Mouse (Mus musculus) E14TG2a.4 (cell line): Measurements from ENCODE around the gene Borcs6.
"Not testable (repeated sequence)": the region's sequence is repeated elsewhere in the genome, so short reads cannot be mapped to it uniquely, and the experiment has no call there.

Experiments
- H3K27me3 ChIP-seq: 2 replicates; pipeline ENCODE4 v1.6.1; 2014; ENCODE audit warnings: low read length, control low read depth; ENCODE audit not compliant: insufficient read depth
- H3K36me3 ChIP-seq: 2 replicates; pipeline ENCODE4 v1.6.1; 2014; ENCODE audit warnings: low read length, control low read depth; ENCODE audit not compliant: insufficient read depth
- H3K4me1 ChIP-seq: replicated peaks from 2 replicates; pipeline ENCODE4 v1.6.1; 2014; ENCODE audit warnings: low read depth, low read length, control low read depth
- H3K4me3 ChIP-seq: replicated peaks from 2 replicates; pipeline ENCODE4 v1.5.1; 2014; ENCODE audit warnings: mild to moderate bottlenecking, low read length
- H3K9me3 ChIP-seq: 2 replicates; pipeline ENCODE4 v1.6.1; 2014; ENCODE audit warnings: low read length, control low read depth
- CTCF ChIP-seq: conservative IDR thresholded peaks from 2 replicates; pipeline ENCODE4 v1.5.1; 2014; ENCODE audit warnings: low read length
- NANOG ChIP-seq: IDR thresholded peaks from 2 replicates; pipeline ENCODE4 v1.6.1; 2014; ENCODE audit warnings: borderline replicate concordance, low read length, mixed read lengths
- POU5F1 ChIP-seq: IDR thresholded peaks from 2 replicates; pipeline ENCODE4 v1.6.1; 2014; ENCODE audit warnings: low read length, borderline replicate concordance

Borcs6 gene

DNA sequence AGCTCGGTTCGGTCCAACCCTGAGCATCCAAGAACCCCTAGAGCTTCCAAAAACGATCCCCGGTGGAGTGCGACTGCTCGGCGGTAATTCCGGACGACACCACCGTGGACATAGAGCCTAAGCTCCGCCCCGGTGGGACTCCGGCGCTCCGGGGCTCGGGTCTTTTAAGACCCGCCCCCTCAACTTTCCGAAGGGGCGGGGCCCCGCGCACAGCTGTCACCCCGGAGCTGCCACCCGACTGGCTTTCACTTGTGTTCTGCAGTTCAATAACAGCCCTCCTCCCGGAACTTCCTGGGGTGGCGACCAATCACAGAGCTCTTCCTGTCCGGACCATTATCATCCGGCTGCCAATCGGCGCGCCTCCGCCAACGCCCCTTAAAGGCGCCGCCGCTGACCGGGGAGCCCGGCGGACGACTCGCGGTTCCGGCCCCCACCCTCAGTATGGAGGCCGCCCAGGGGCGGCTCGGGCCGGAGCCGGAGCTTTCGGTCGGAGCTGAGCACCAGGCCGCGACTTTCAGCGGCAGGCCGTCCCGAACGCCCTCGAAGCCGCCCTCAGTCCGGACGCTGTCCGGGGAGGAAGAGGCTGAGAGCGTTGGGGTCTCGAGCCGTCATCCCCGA is at the start of gene Borcs6:
Gene Borcs6 (plus strand): TSS at position 361 of the 618 bp plus-strand sequence.
- peaks cover 40% of the 10 kb centered on the region for H3K4me1 ChIP-seq
- H3K9me3 ChIP-seq: no peaks in the 10 kb centered on the region
- peak within 1 kb of the TSS; percentile 99 for H3K4me3 ChIP-seq
- TF ChIP-seq CTCF (no peak), POU5F1 (no peak), NANOG (no peak)
- no peaks in the 10 kb centered on the region for H3K36me3 ChIP-seq
- H3K27me3 ChIP-seq: peaks cover 15% of the 10 kb centered on the region

- H3K4me3 ChIP-seq: peak overlapping the region; percentile 79
- no peak for TF ChIP-seq NANOG
- TF ChIP-seq CTCF: no peak
- TF ChIP-seq POU5F1: no peak
- peaks cover 17% of the 10 kb centered on the region for H3K36me3 ChIP-seq
- H3K27me3 ChIP-seq: no peaks in the 10 kb centered on the region
- H3K4me1 ChIP-seq: peaks cover 58% of the 10 kb centered on the region
- H3K9me3 ChIP-seq: no peaks in the 10 kb centered on the region
Measured at GRCm38 (mm10) chr11:69010400-69011323, 48.9 kb upstream of the Borcs6 start.

DNA sequence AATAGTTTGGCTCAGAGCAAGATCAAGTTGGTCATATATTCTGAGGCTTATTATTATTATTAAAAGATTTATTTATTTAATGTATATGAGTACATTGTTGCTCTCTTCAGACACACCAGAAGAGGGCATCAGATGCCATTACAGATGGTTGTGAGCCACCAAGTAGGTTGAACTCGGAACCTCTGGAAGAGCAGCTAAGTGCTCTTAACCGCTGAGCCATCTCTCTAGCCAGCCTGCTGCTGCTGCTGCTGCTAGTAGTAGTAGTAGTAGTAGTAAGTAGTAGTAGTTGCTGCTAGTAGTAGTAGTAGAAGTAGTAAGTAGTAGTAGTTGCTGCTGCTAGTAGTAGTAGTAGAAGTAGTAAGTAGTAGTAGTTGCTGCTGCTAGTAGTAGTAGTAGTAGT is 48.1 kb upstream of the Borcs6 start:
- H3K36me3 ChIP-seq, H3K27me3 ChIP-seq, H3K9me3 ChIP-seq: not testable (repeated sequence)
- Histone ChIP-seq H3K4me1 (peaks cover 51% of the 10 kb centered on the region), H3K4me3 (peak overlapping the region; percentile 79)

- H3K27me3 ChIP-seq: no peaks in the 10 kb centered on the region
Measured at GRCm38 (mm10) chr11:69012071-69012601, 47.4 kb upstream of the Borcs6 start.

GRCm38 (mm10) chr11:69015644-69016441 is 43.7 kb upstream of the Borcs6 start, which contains the start of gene Ctc1:
Ctc1 (plus strand) TSS chr11:69015911.
- H3K4me1 ChIP-seq: peaks cover 62% of the 10 kb centered on the region
- H3K36me3 ChIP-seq: peaks cover 22% of the 10 kb centered on the region
- no peaks in the 10 kb centered on the region for H3K27me3 ChIP-seq
- TF ChIP-seq CTCF (peak; percentile 17; the same call in 1 of the 2 replicates), POU5F1 (no peak), NANOG (no peak)
- H3K9me3 ChIP-seq: no peaks in the 10 kb centered on the region
- peak within 1 kb of the TSS; percentile 89 for H3K4me3 ChIP-seq

More at GRCm38 (mm10) chr11:69012071-69012601, 47.4 kb upstream of the Borcs6 start:
- Histone ChIP-seq H3K4me1 (peaks cover 50% of the 10 kb centered on the region), H3K4me3 (peak overlapping the region; percentile 79), H3K9me3 (no peaks in the 10 kb centered on the region), H3K36me3 (peaks cover 3% of the 10 kb centered on the region)
- TF ChIP-seq NANOG (no peak), POU5F1 (no peak), CTCF (no peak)

- Histone ChIP-seq H3K27me3 (no peaks in the 10 kb centered on the region), H3K9me3 (no peaks in the 10 kb centered on the region), H3K4me3 (peak overlapping the region; percentile 89), H3K36me3 (peaks cover 31% of the 10 kb centered on the region), H3K4me1 (peaks cover 59% of the 10 kb centered on the region)
- TF ChIP-seq CTCF: no peak
- TF ChIP-seq POU5F1: no peak
- TF ChIP-seq NANOG: no peak
Measured at GRCm38 (mm10) chr11:69016755-69017154, 42.8 kb upstream of the Borcs6 start.

GRCm38 (mm10) chr11:69020691-69021090 is 38.8 kb upstream of the Borcs6 start:
- Histone ChIP-seq H3K4me3 (no peak overlapping the region), H3K9me3 (no peaks in the 10 kb centered on the region), H3K4me1 (peaks cover 66% of the 10 kb centered on the region), H3K36me3 (peaks cover 70% of the 10 kb centered on the region), H3K27me3 (no peaks in the 10 kb centered on the region)
- no peak for TF ChIP-seq POU5F1
- no peak for TF ChIP-seq NANOG
- TF ChIP-seq CTCF: no peak

GRCm38 (mm10) chr11:69026562-69026961 is 33.0 kb upstream of the Borcs6 start:
- no peak for TF ChIP-seq NANOG
- no peak for TF ChIP-seq POU5F1
- TF ChIP-seq CTCF: no peak
- Histone ChIP-seq H3K4me3 (peak overlapping the region; percentile 30; the same call in 1 of the 2 replicates), H3K36me3 (peaks cover 100% of the 10 kb centered on the region), H3K9me3 (no peaks in the 10 kb centered on the region), H3K27me3 (no peaks in the 10 kb centered on the region), H3K4me1 (peaks cover 62% of the 10 kb centered on the region)
